Mouse (Mus musculus) limb, embryonic 12.5 days (tissue): ENCODE measurements around the gene Cnot3. TPM values are rescaled to one million over a fixed set of nuclear protein-coding genes. Genes with fewer than 3 reads are reported as not detected.
"Not testable (repeated sequence)": the region's sequence is repeated elsewhere in the genome, so short reads cannot be mapped to it uniquely, and the experiment has no call there.

Experiments used
- ATAC-seq: fragments of 200-750 bp; cut with Nextera tagmentation; 2 replicates; pipeline ENCODE4 v1.8.0; 2017; ENCODE audit warnings: low read depth, moderate TSS enrichment; ENCODE audit not compliant: insufficient number of reproducible peaks, insufficient read depth, low FRiP score, low TSS enrichment
- H3K27ac ChIP-seq: fragments of 300-500 bp; sonication (generic); 2 replicates; pipeline ENCODE4 v1.5.1; 2016; ENCODE audit warnings: mild to moderate bottlenecking, moderate library complexity
- H3K27me3 ChIP-seq: fragments of 300-500 bp; sonication (generic); 2 replicates; pipeline ENCODE4 v1.6.1; 2016; ENCODE audit warnings: mild to moderate bottlenecking, moderate library complexity
- H3K36me3 ChIP-seq: fragments of 300-500 bp; sonication (generic); 2 replicates; pipeline ENCODE4 v1.6.1; 2016; ENCODE audit warnings: mild to moderate bottlenecking, moderate library complexity
- H3K4me1 ChIP-seq: fragments of 300-500 bp; sonication (generic); replicated peaks from 2 replicates; pipeline ENCODE4 v1.6.1; 2016
- H3K4me2 ChIP-seq: fragments of 300-500 bp; sonication (generic); 2 replicates; pipeline ENCODE4 v1.6.1; 2016; ENCODE audit warnings: mild to moderate bottlenecking, moderate library complexity
- H3K4me3 ChIP-seq: fragments of 300-500 bp; sonication (generic); replicated peaks from 2 replicates; pipeline ENCODE4 v1.5.1; 2016; ENCODE audit warnings: mild to moderate bottlenecking
- H3K9ac ChIP-seq: fragments of 300-500 bp; sonication (generic); replicated peaks from 2 replicates; pipeline ENCODE4 v1.6.1; 2016; ENCODE audit warnings: mild to moderate bottlenecking, moderate library complexity
- H3K9me3 ChIP-seq: fragments of 300-500 bp; sonication (generic); 2 replicates; pipeline ENCODE4 v1.6.1; 2016; ENCODE audit warnings: mild to moderate bottlenecking, moderate library complexity
- WGBS: fragments of 180-500 bp; shearing (Covaris S2); methylation state at CpG from one replicate; pipeline ENCODE4 v1.1.7; 2016; 5-methylcytosine and 5-hydroxymethylcytosine counted together
- polyA plus RNA-seq: library from polyadenylated mRNA; unstranded; fragments of >200 nt; fragmentation: Nextera tagmentation; extraction: Ambion mirVana; gene quantifications from 2 replicates; pipeline ENCODE4 v1.2.1, GENCODE M21; 2016

Cnot3 gene
- polyA plus RNA-seq: 69.5 and 70.3 TPM in 2 replicates

- Histone ChIP-seq H3K4me1 (peaks cover 30% of the 10 kb centered on the region), H3K36me3 (peaks cover 45% of the 10 kb centered on the region), H3K9ac (peak within 1 kb of the TSS; percentile 100), H3K4me3 (peak within 1 kb of the TSS; percentile 98), H3K27ac (peak within 1 kb of the TSS; percentile 96), H3K4me2 (peak within 1 kb of the TSS; percentile 94), H3K9me3 (no peaks in the 10 kb centered on the region), H3K27me3 (no peaks in the 10 kb centered on the region)
- WGBS: under 1% methylated on average over 56 of the region's 58 CpGs
- ATAC-seq: peak; percentile 99
These were observed at the start of gene Cnot3 for GRCm38 (mm10) chr7:3644672-3645487. Gene Cnot3, plus strand, starts transcription at chr7:3645268.

GRCm38 (mm10) chr7:3597755-3598154, 47.3 kb upstream of the Cnot3 start:
- WGBS: 71% methylated on average over 1 of the region's 1 CpGs
- not testable (repeated sequence) for H3K27ac ChIP-seq

GRCm38 (mm10) chr7:3601119-3601518, 43.9 kb upstream of the Cnot3 start:
- no peaks in the 10 kb centered on the region for H3K9me3 ChIP-seq
- WGBS: 20% methylated on average over 4 of the region's 4 CpGs
- no peak overlapping the region for H3K9ac ChIP-seq
- H3K27ac ChIP-seq: no peak overlapping the region
- H3K36me3 ChIP-seq: no peaks in the 10 kb centered on the region
- no peaks in the 10 kb centered on the region for H3K27me3 ChIP-seq
- no peak overlapping the region for H3K4me3 ChIP-seq
- H3K4me1 ChIP-seq: no peaks in the 10 kb centered on the region
- H3K4me2 ChIP-seq: no peak overlapping the region
- no peak; the same call in 1 of the 2 replicates for ATAC-seq

More at GRCm38 (mm10) chr7:3597755-3598154, 47.3 kb upstream of the Cnot3 start:
- not testable (repeated sequence) for ATAC-seq, H3K9ac ChIP-seq, H3K36me3 ChIP-seq, H3K4me3 ChIP-seq, H3K9me3 ChIP-seq, H3K4me1 ChIP-seq, H3K4me2 ChIP-seq, H3K27me3 ChIP-seq

- Histone ChIP-seq H3K9me3 (no peaks in the 10 kb centered on the region), H3K9ac (no peak overlapping the region), H3K4me1 (no peaks in the 10 kb centered on the region), H3K4me2 (no peak overlapping the region), H3K27ac (no peak overlapping the region), H3K27me3 (no peaks in the 10 kb centered on the region), H3K4me3 (no peak overlapping the region), H3K36me3 (no peaks in the 10 kb centered on the region)
- 15% methylated on average over 2 of the region's 2 CpGs for WGBS
- ATAC-seq: no peak
These were observed 38.3 kb upstream of the Cnot3 start for GRCm38 (mm10) chr7:3606798-3607197.

GRCm38 (mm10) chr7:3607391-3607790, 37.7 kb upstream of the Cnot3 start:
- no peak overlapping the region for H3K4me2 ChIP-seq
- no peak overlapping the region for H3K9ac ChIP-seq
- 72% methylated on average over 6 of the region's 6 CpGs for WGBS
- H3K4me3 ChIP-seq: no peak overlapping the region
- no peaks in the 10 kb centered on the region for H3K9me3 ChIP-seq
- H3K27ac ChIP-seq: no peak overlapping the region
- H3K27me3 ChIP-seq: no peaks in the 10 kb centered on the region
- no peak for ATAC-seq
- H3K4me1 ChIP-seq: no peaks in the 10 kb centered on the region
- H3K36me3 ChIP-seq: no peaks in the 10 kb centered on the region

GRCm38 (mm10) chr7:3608668-3609067, 36.4 kb upstream of the Cnot3 start:
- no peak for ATAC-seq
- Histone ChIP-seq H3K9ac (no peak overlapping the region), H3K9me3 (no peaks in the 10 kb centered on the region), H3K4me1 (no peaks in the 10 kb centered on the region), H3K27me3 (no peaks in the 10 kb centered on the region), H3K4me2 (no peak overlapping the region), H3K27ac (no peak overlapping the region), H3K36me3 (no peaks in the 10 kb centered on the region), H3K4me3 (no peak overlapping the region)
- WGBS: 90% methylated on average over 3 of the region's 3 CpGs

GRCm38 (mm10) chr7:3609082-3609481, 36.0 kb upstream of the Cnot3 start:
- H3K9ac ChIP-seq: no peak overlapping the region
- H3K27me3 ChIP-seq: no peaks in the 10 kb centered on the region
- H3K36me3 ChIP-seq: no peaks in the 10 kb centered on the region
- no peak overlapping the region for H3K4me2 ChIP-seq
- no peak for ATAC-seq
- WGBS: 46% methylated on average over 3 of the region's 3 CpGs
- H3K4me3 ChIP-seq: no peak overlapping the region
- no peaks in the 10 kb centered on the region for H3K4me1 ChIP-seq
- H3K9me3 ChIP-seq: no peaks in the 10 kb centered on the region
- H3K27ac ChIP-seq: no peak overlapping the region

GRCm38 (mm10) chr7:3610437-3610836, 34.6 kb upstream of the Cnot3 start:
- no peak overlapping the region for H3K27ac ChIP-seq
- no peak overlapping the region for H3K9ac ChIP-seq
- no peaks in the 10 kb centered on the region for H3K9me3 ChIP-seq
- H3K27me3 ChIP-seq: no peaks in the 10 kb centered on the region
- H3K36me3 ChIP-seq: no peaks in the 10 kb centered on the region
- ATAC-seq: no peak
- no peaks in the 10 kb centered on the region for H3K4me1 ChIP-seq
- WGBS: 93% methylated on average over 3 of the region's 3 CpGs
- H3K4me3 ChIP-seq: no peak overlapping the region
- H3K4me2 ChIP-seq: no peak overlapping the region

- ATAC-seq: no peak
- 87% methylated on average over 13 of the region's 13 CpGs for WGBS
These were observed 34.1 kb upstream of the Cnot3 start for GRCm38 (mm10) chr7:3611006-3611405.

GRCm38 (mm10) chr7:3614021-3614420, 31.0 kb upstream of the Cnot3 start:
- H3K4me2 ChIP-seq: no peak overlapping the region
- WGBS: 80% methylated on average over 3 of the region's 3 CpGs
- peaks cover 7% of the 10 kb centered on the region for H3K4me1 ChIP-seq
- H3K27me3 ChIP-seq: no peaks in the 10 kb centered on the region
- ATAC-seq: no peak
- no peaks in the 10 kb centered on the region for H3K9me3 ChIP-seq
- H3K36me3 ChIP-seq: peaks cover 4% of the 10 kb centered on the region
- no peak overlapping the region for H3K4me3 ChIP-seq
- no peak overlapping the region for H3K9ac ChIP-seq
- no peak overlapping the region for H3K27ac ChIP-seq

More at GRCm38 (mm10) chr7:3611006-3611405, 34.1 kb upstream of the Cnot3 start:
- H3K27me3 ChIP-seq: no peaks in the 10 kb centered on the region
- no peaks in the 10 kb centered on the region for H3K9me3 ChIP-seq
- no peak overlapping the region for H3K4me2 ChIP-seq
- no peak overlapping the region for H3K4me3 ChIP-seq
- H3K27ac ChIP-seq: no peak overlapping the region
- no peaks in the 10 kb centered on the region for H3K4me1 ChIP-seq
- no peak overlapping the region for H3K9ac ChIP-seq
- no peaks in the 10 kb centered on the region for H3K36me3 ChIP-seq

GRCm38 (mm10) chr7:3616057-3616388, 29.0 kb upstream of the Cnot3 start, which contains the start of gene Oscar:
Gene Oscar, minus strand, starts transcription at chr7:3616157.
- 86% methylated on average over 4 of the region's 4 CpGs for WGBS
- Histone ChIP-seq H3K27ac (no peak within 1 kb of the TSS), H3K9me3 (no peaks in the 10 kb centered on the region), H3K27me3 (no peaks in the 10 kb centered on the region), H3K4me3 (peak within 1 kb of the TSS; percentile 78), H3K36me3 (peaks cover 24% of the 10 kb centered on the region), H3K4me1 (peaks cover 7% of the 10 kb centered on the region), H3K9ac (no peak within 1 kb of the TSS), H3K4me2 (no peak within 1 kb of the TSS)
- no peak for ATAC-seq
